8 mouse cellular contexts compared by ENCODE assay signal in genomic region chr1:138841306-138842095, GRCm38 (mm10). TPM values are rescaled to one million over a fixed set of nuclear protein-coding genes. Genes with fewer than 3 reads are reported as not detected.
DNase-seq lines count a peak whose midpoint lies in the region; ATAC-seq and TF ChIP-seq lines count a peak whose summit lies in the region.

No protein-coding gene starts in this region.

- H3K9me3 ChIP-seq in MEL (replicated peaks; ENCODE audit: insufficient read depth, low read length) = no peaks in the 10 kb centered on the region
- no peaks in the 10 kb centered on the region for H3K9me3 ChIP-seq in hindbrain, postnatal 0 days (ENCODE audit: low read length)
- H3K9me3 ChIP-seq in midbrain, embryonic 12.5 days = no peaks in the 10 kb centered on the region

- H3K4me1 ChIP-seq in kidney, adult 2 months (ENCODE audit: control insufficient read depth, insufficient read depth, low read length) = peaks cover 12% of the 10 kb centered on the region; the same call in 1 of the 2 replicates
- no peaks in the 10 kb centered on the region for H3K4me1 ChIP-seq in MEL (ENCODE audit: control insufficient read depth in 1 of 2, insufficient read depth in 2 of 2, low read length in 2 of 2)
- no peaks in the 10 kb centered on the region for H3K4me1 ChIP-seq in embryonic fibroblast, embryonic 13.5 days (ENCODE audit: control insufficient read depth, insufficient read depth, low read length)
- H3K4me1 ChIP-seq in hindbrain, postnatal 0 days (ENCODE audit: insufficient read depth, low read length) = peaks cover 5% of the 10 kb centered on the region; the same call in 1 of the 2 replicates
- peaks cover 29% of the 10 kb centered on the region for H3K4me1 ChIP-seq in midbrain, embryonic 12.5 days

- H3K4me3 ChIP-seq in kidney, adult 2 months (ENCODE audit: insufficient read depth, low read depth, low read length) = no peak overlapping the region
- H3K4me3 ChIP-seq in MEL (ENCODE audit: control insufficient read depth in 1 of 2, insufficient read depth in 1 of 2, low read depth in 2 of 2, low read length in 2 of 2) = peak overlapping the region; percentile 60 to 80
- peak overlapping the region; percentile 52 for H3K4me3 ChIP-seq in embryonic fibroblast, embryonic 13.5 days (ENCODE audit: insufficient read depth, low read length)
- peak overlapping the region; percentile 36 for H3K4me3 ChIP-seq in hindbrain, postnatal 0 days (ENCODE audit: low read length)
- peak overlapping the region; percentile 60 for H3K4me3 ChIP-seq in midbrain, embryonic 12.5 days

- peak overlapping the region; percentile 44 for H3K9ac ChIP-seq in MEL (ENCODE audit: control insufficient read depth, low read depth, low read length, poor library complexity, severe bottlenecking)
- H3K9ac ChIP-seq in hindbrain, postnatal 0 days (replicated peaks; ENCODE audit: low read length) = peak overlapping the region; percentile 37
- peak overlapping the region; percentile 82 for H3K9ac ChIP-seq in midbrain, embryonic 12.5 days (replicated peaks)

- 3% methylated on average over 54 of the region's 54 CpGs for WGBS in kidney, adult 2 months
- WGBS in hindbrain, postnatal 0 days = 3% methylated on average over 54 of the region's 54 CpGs
- WGBS in midbrain, embryonic 12.5 days = under 1% methylated on average over 54 of the region's 54 CpGs

- no peak for TF ChIP-seq CTCF in kidney, adult 2 months (conservative IDR thresholded peaks at IDR 0.05; ENCODE audit: insufficient read depth, insufficient read length, low read depth, low read length)
- no peak for TF ChIP-seq CTCF in MEL (IDR thresholded peaks at IDR 0.05 in 2 of 3, conservative IDR thresholded peaks at IDR 0.05 in 1 of 3; ENCODE audit: control insufficient read depth in 1 of 3, insufficient read depth in 1 of 3, low read depth in 2 of 3, low read length in 3 of 3, poor library complexity in 1 of 3, severe bottlenecking in 1 of 3)
- no peak for TF ChIP-seq CTCF in embryonic fibroblast, embryonic 13.5 days (IDR thresholded peaks at IDR 0.05; ENCODE audit: borderline replicate concordance, insufficient read depth, low read length)
- no peak for TF ChIP-seq CTCF in hindbrain, postnatal 0 days (IDR thresholded peaks at IDR 0.05; ENCODE audit: low read depth)

- no peak overlapping the region for H3K27ac ChIP-seq in kidney, adult 2 months (ENCODE audit: insufficient read depth, low read depth, low read length)
- H3K27ac ChIP-seq in MEL (ENCODE audit: control insufficient read depth, low read depth, low read length) = no peak overlapping the region
- H3K27ac ChIP-seq in embryonic fibroblast, embryonic 13.5 days (ENCODE audit: insufficient read depth, low read length) = no peak overlapping the region
- no peak overlapping the region for H3K27ac ChIP-seq in hindbrain, postnatal 0 days
- H3K27ac ChIP-seq in midbrain, embryonic 12.5 days (replicated peaks) = peak overlapping the region; percentile 93

- H3K4me2 ChIP-seq in hindbrain, postnatal 0 days (ENCODE audit: low read depth, low read length) = peak overlapping the region; percentile 56
- peak overlapping the region; percentile 65 for H3K4me2 ChIP-seq in midbrain, embryonic 12.5 days (replicated peaks)

- TF ChIP-seq POLR2A in kidney, adult 2 months (IDR thresholded peaks at IDR 0.05; ENCODE audit: low read depth, low read length) = no peak
- TF ChIP-seq POLR2A in MEL (IDR thresholded peaks at IDR 0.05; ENCODE audit: control insufficient read depth in 1 of 2, insufficient read depth in 1 of 2, low read depth in 1 of 2, low read length in 2 of 2, poor library complexity in 1 of 2) = no peak
- no peak for TF ChIP-seq POLR2A in embryonic fibroblast, embryonic 13.5 days (IDR thresholded peaks at IDR 0.05; ENCODE audit: low read depth, low read length)

- no peaks in the 10 kb centered on the region for H3K36me3 ChIP-seq in kidney, adult 2 months (ENCODE audit: control insufficient read depth, insufficient read depth, low read length)
- peaks cover 0 to 2% of the 10 kb centered on the region in 2 experiments; a peak in 1 of 4 replicates for H3K36me3 ChIP-seq in MEL (ENCODE audit: control insufficient read depth in 1 of 2, insufficient read depth in 2 of 2, low read length in 2 of 2)
- no peaks in the 10 kb centered on the region for H3K36me3 ChIP-seq in hindbrain, postnatal 0 days (ENCODE audit: insufficient read depth, low read length)
- no peaks in the 10 kb centered on the region for H3K36me3 ChIP-seq in midbrain, embryonic 12.5 days

- TF ChIP-seq EP300 in MEL (IDR thresholded peaks at IDR 0.05; ENCODE audit: low read depth in 1 of 2, low read length in 2 of 2) = no peak

- peaks cover 27% of the 10 kb centered on the region for H3K27me3 ChIP-seq in kidney, adult 2 months (replicated peaks; ENCODE audit: control insufficient read depth, insufficient read depth, low read length)
- no peaks in the 10 kb centered on the region for H3K27me3 ChIP-seq in MEL (ENCODE audit: control insufficient read depth in 1 of 2, insufficient read depth in 2 of 2, low read length in 2 of 2)
- peaks cover 48% of the 10 kb centered on the region for H3K27me3 ChIP-seq in hindbrain, postnatal 0 days (ENCODE audit: insufficient read depth, low read length)
- peaks cover 72% of the 10 kb centered on the region for H3K27me3 ChIP-seq in midbrain, embryonic 12.5 days

- ATAC-seq in hindbrain, postnatal 0 days = no peak
- ATAC-seq in midbrain, embryonic 12.5 days (ENCODE audit: low FRiP score, low read depth) = peak; percentile 35; the same call in 1 of the 2 replicates
- no peak for ATAC-seq in frontal cortex, adult (ENCODE audit: low TSS enrichment)

- no peak for TF ChIP-seq RAD21 in MEL (IDR thresholded peaks at IDR 0.05; ENCODE audit: low read depth, low read length)

- peak; percentile 52 for DNase-seq in kidney, adult 2 months
- no peak for DNase-seq in kidney, adult 8-10 months
- DNase-seq in MEL (ENCODE audit: low read depth, low spot score) = peak; percentile 33
- peak; percentile 54 for DNase-seq in hindbrain, postnatal 0 days (ENCODE audit: low spot score)
- DNase-seq in thymus, postnatal 25 days = no peak

- H3K79me2 ChIP-seq in MEL (ENCODE audit: control insufficient read depth, insufficient read depth, low read length, poor library complexity) = no peaks in the 10 kb centered on the region; the same call in 1 of the 2 replicates

TF ChIP-seq in MEL, 35 proteins besides CTCF, POLR2A, EP300 and RAD21:
- TF ChIP-seq ZKSCAN1 (IDR thresholded peaks at IDR 0.05; ENCODE audit: low read depth, low read length) (no peak), SMC3 (IDR thresholded peaks at IDR 0.05; ENCODE audit: low read depth, low read length) (0 out of 2 replicates have a peak, but pooled peaks have one; percentile 1)

RNA-seq across cellular contexts. Expression of gene Lhx9, which starts 6.9 kb away (rescaled TPM):
- polyA plus RNA-seq in kidney, adult 2 months (2012; rRNA removed) = not detected in 2 replicates
- total RNA-seq in MEL (2012; rRNA removed) = 0.19 and 0.46 TPM in 2 replicates
- under 1 TPM in 1 of 2 experiments, not detected in 1; 0.77 TPM for polyA plus RNA-seq in MEL (2012; ENCODE audit: insufficient read depth in 1 of 2, insufficient read length in 2 of 2, low read depth in 1 of 2, low replicate concordance in 2 of 2, missing spikeins in 1 of 2)
- 11.6 and 18.7 TPM in 2 replicates for polyA plus RNA-seq in embryonic fibroblast, embryonic 13.5 days (2011; ENCODE audit: insufficient read length, low read depth, missing spikeins)
- 9.1 and 12.0 TPM in 2 replicates for total RNA-seq in hindbrain, postnatal 0 days (2014; rRNA removed)
- 5.4 and 15.5 TPM in 2 replicates for polyA plus RNA-seq in hindbrain, postnatal 0 days (2015; fragmentation: Nextera tagmentation; extraction: Ambion mirVana)
- 89.4 and 106 TPM in 2 replicates for polyA plus RNA-seq in midbrain, embryonic 12.5 days (2016; fragmentation: Nextera tagmentation; extraction: Ambion mirVana)

RNA-seq across cellular contexts. Expression of gene 2310009B15Rik, which starts 15.2 kb away (rescaled TPM):
- polyA plus RNA-seq in kidney, adult 2 months (2012; rRNA removed) = 19.8 and 23.1 TPM in 2 replicates
- 10.4 and 12.3 TPM in 2 replicates for total RNA-seq in MEL (2012; rRNA removed)
- 10 to 100 TPM in 1 of 2 experiments, not detected in 1; 19.3 TPM for polyA plus RNA-seq in MEL (2012; ENCODE audit: insufficient read depth in 1 of 2, insufficient read length in 2 of 2, low read depth in 1 of 2, low replicate concordance in 2 of 2, missing spikeins in 1 of 2)
- polyA plus RNA-seq in embryonic fibroblast, embryonic 13.5 days (2011; ENCODE audit: insufficient read length, low read depth, missing spikeins) = 10.9 and 12.2 TPM in 2 replicates
- total RNA-seq in hindbrain, postnatal 0 days (2014; rRNA removed) = 29.1 and 32.7 TPM in 2 replicates
- 45.0 and 45.6 TPM in 2 replicates for polyA plus RNA-seq in hindbrain, postnatal 0 days (2015; fragmentation: Nextera tagmentation; extraction: Ambion mirVana)
- 65.1 and 66.6 TPM in 2 replicates for polyA plus RNA-seq in midbrain, embryonic 12.5 days (2016; fragmentation: Nextera tagmentation; extraction: Ambion mirVana)

Comparison
In these comparisons a context has a peak if more than half of its experiments do, and no peak if none do; other contexts are left out.
1. DNase-seq: peak in kidney, adult 2 months (single experiment), MEL (single experiment) and hindbrain, postnatal 0 days (single experiment); none in kidney, adult 8-10 months (0 of 2) and thymus, postnatal 25 days (single experiment).
2. Peak in every context shown above with its lines, with median percentiles within 50 percentile points of each other: H3K9ac ChIP-seq.